Mouse (Mus musculus) CH12.LX (cell line): ENCODE measurements around the gene Bcat1. TPM values are rescaled to one million over a fixed set of nuclear protein-coding genes. Genes with fewer than 3 reads are reported as not detected.

Source experiments
- DNase-seq: peaks from one replicate; pipeline ENCODE4 v3.0.0-alpha.2; 2013; ENCODE audit errors: extremely low read depth
- H3K27ac ChIP-seq: 2 replicates; pipeline ENCODE4 v1.5.1; 2012; ENCODE audit warnings: low read depth, mild to moderate bottlenecking, control low read depth, moderate library complexity; ENCODE audit not compliant: insufficient read depth
- H3K27me3 ChIP-seq: replicated peaks from 2 replicates; pipeline ENCODE3; 2012; ENCODE audit warnings: inconsistent platforms
- H3K36me3 ChIP-seq, 2 experiments: replicated peaks in 1 of 2; 2 replicates each; pipeline versions ENCODE3 to v1.6.1; 2012; ENCODE audit warnings: inconsistent platforms in 1 of 2, low read length in 1 of 2, mild to moderate bottlenecking in 1 of 2, mixed read lengths in 1 of 2, moderate library complexity in 1 of 2; ENCODE audit not compliant: control insufficient read depth in 1 of 2, insufficient read depth in 1 of 2
- H3K4me1 ChIP-seq, 2 experiments: 2 replicates each; pipeline ENCODE4 v1.6.1; 2012; ENCODE audit warnings: inconsistent platforms in 1 of 2, moderate library complexity in 1 of 2; ENCODE audit not compliant: insufficient read depth in 2 of 2, control insufficient read depth in 1 of 2
- H3K4me2 ChIP-seq: 2 replicates; pipeline ENCODE4 v1.6.1; 2012; ENCODE audit warnings: low read depth, mild to moderate bottlenecking, control low read depth; ENCODE audit not compliant: poor library complexity, insufficient read depth, severe bottlenecking
- H3K4me3 ChIP-seq, 3 experiments: fragments of 150-350 bp in 1 of 3; sonication (generic) in 1 of 3; replicated peaks in 1 of 3; 2 replicates each; pipeline versions ENCODE3 to v1.5.1; 2011 to 2012; ENCODE audit warnings: low read depth in 2 of 3, low read length in 2 of 3, mild to moderate bottlenecking in 2 of 3, moderate library complexity in 2 of 3, control low read depth in 1 of 3, improper control_type of control experiment in 1 of 3, inconsistent platforms in 1 of 3, mixed read lengths in 1 of 3; ENCODE audit not compliant: poor library complexity in 1 of 3
- H3K79me2 ChIP-seq: replicated peaks from 2 replicates; pipeline ENCODE4 v1.6.1; 2012; ENCODE audit warnings: mild to moderate bottlenecking, moderate library complexity; ENCODE audit not compliant: control insufficient read depth, poor library complexity, insufficient read depth, severe bottlenecking; ENCODE audit errors: extremely low read depth
- H3K9ac ChIP-seq: 2 replicates; pipeline ENCODE4 v1.6.1; 2012; ENCODE audit warnings: low read depth, mild to moderate bottlenecking, control low read depth, moderate library complexity; ENCODE audit not compliant: insufficient read depth
- H3K9me3 ChIP-seq: replicated peaks from 2 replicates; pipeline ENCODE3; 2012; ENCODE audit warnings: low read length, inconsistent platforms, mixed read lengths
- E2F4 ChIP-seq: IDR thresholded peaks from 2 replicates; pipeline ENCODE4 v1.6.1; 2011; ENCODE audit warnings: low read depth, low read length, improper control_type of control experiment; ENCODE audit not compliant: insufficient replicate concordance
- ETS1 ChIP-seq: conservative IDR thresholded peaks from 2 replicates; pipeline ENCODE4 v1.6.1; 2012; ENCODE audit warnings: low read depth, mild to moderate bottlenecking, inconsistent platforms, low read length, improper control_type of control experiment, moderate library complexity
- GABPA ChIP-seq: IDR thresholded peaks from 2 replicates; pipeline ENCODE4 v1.6.1; 2012; ENCODE audit warnings: low read depth, low read length, improper control_type of control experiment, inconsistent platforms; ENCODE audit not compliant: insufficient replicate concordance
- IRF4 ChIP-seq: IDR thresholded peaks from 2 replicates; pipeline ENCODE4 v1.6.1; 2014; ENCODE audit warnings: low read depth, mild to moderate bottlenecking, inconsistent platforms, low read length, improper control_type of control experiment
- JUN ChIP-seq: IDR thresholded peaks from 2 replicates; pipeline ENCODE4 v1.6.1; 2011; ENCODE audit warnings: low read depth, mild to moderate bottlenecking, low read length, improper control_type of control experiment, moderate library complexity; ENCODE audit not compliant: insufficient read depth
- JUND ChIP-seq: conservative IDR thresholded peaks from 2 replicates; pipeline ENCODE4 v1.6.1; 2011; ENCODE audit warnings: low read depth, low read length, improper control_type of control experiment
- KAT2A ChIP-seq: IDR thresholded peaks from 2 replicates; pipeline ENCODE4 v1.6.1; 2012; ENCODE audit warnings: low read length, improper control_type of control experiment, inconsistent platforms; ENCODE audit not compliant: insufficient replicate concordance
- MAFK ChIP-seq: IDR thresholded peaks from 2 replicates; pipeline ENCODE4 v1.6.1; 2011; ENCODE audit warnings: low read length, improper control_type of control experiment; ENCODE audit not compliant: insufficient replicate concordance
- MAZ ChIP-seq: IDR thresholded peaks from 2 replicates; pipeline ENCODE4 v1.6.1; 2012; ENCODE audit warnings: low read depth, mild to moderate bottlenecking, inconsistent platforms, low read length, improper control_type of control experiment, moderate library complexity
- MYC ChIP-seq: IDR thresholded peaks from 2 replicates; pipeline ENCODE4 v1.6.1; 2011; ENCODE audit warnings: low read depth, mild to moderate bottlenecking, improper control_type of control experiment, low read length
- NELFE ChIP-seq: IDR thresholded peaks from 2 replicates; pipeline ENCODE4 v1.6.1; 2011; ENCODE audit warnings: low read depth, low read length, improper control_type of control experiment
- NRF1 ChIP-seq: IDR thresholded peaks from 2 replicates; pipeline ENCODE4 v1.6.1; 2014; ENCODE audit warnings: low read depth, mild to moderate bottlenecking, inconsistent platforms, low read length, improper control_type of control experiment, moderate library complexity
- RCOR1 ChIP-seq: conservative IDR thresholded peaks from 2 replicates; pipeline ENCODE4 v1.6.1; 2012; ENCODE audit warnings: low read depth, mild to moderate bottlenecking, inconsistent platforms, low read length, improper control_type of control experiment
- SIN3A ChIP-seq: IDR thresholded peaks from 2 replicates; pipeline ENCODE4 v1.6.1; 2012; ENCODE audit warnings: low read length, improper control_type of control experiment, inconsistent platforms
- SMC3 ChIP-seq: IDR thresholded peaks from 2 replicates; pipeline ENCODE4 v1.6.1; 2011; ENCODE audit warnings: low read depth, low read length, improper control_type of control experiment
- TCF12 ChIP-seq: IDR thresholded peaks from 2 replicates; pipeline ENCODE4 v1.6.1; 2014; ENCODE audit warnings: low read depth, mild to moderate bottlenecking, inconsistent platforms, low read length, improper control_type of control experiment
- UBTF ChIP-seq: IDR thresholded peaks from 2 replicates; pipeline ENCODE4 v1.6.1; 2012; ENCODE audit warnings: low read depth, mild to moderate bottlenecking, inconsistent platforms, low read length, improper control_type of control experiment, moderate library complexity
- USF1 ChIP-seq: IDR thresholded peaks from 2 replicates; pipeline ENCODE4 v1.6.1; 2014; ENCODE audit warnings: low read depth, mild to moderate bottlenecking, inconsistent platforms, low read length, improper control_type of control experiment
- USF2 ChIP-seq: conservative IDR thresholded peaks from 2 replicates; pipeline ENCODE4 v1.6.1; 2011; ENCODE audit warnings: low read depth, low read length, improper control_type of control experiment
- ZMIZ1 ChIP-seq: IDR thresholded peaks from 2 replicates; pipeline ENCODE4 v1.6.1; 2012; ENCODE audit warnings: low read depth, mild to moderate bottlenecking, inconsistent platforms, low read length, improper control_type of control experiment
- dilution Hi-C: fragments of 300-500 bp; cut with MboI; formaldehyde crosslinking; loops from 2 replicates; pipeline ENCODE4 v1.14.3; 2020; ENCODE audit warnings: low sequenced_read_pairs; ENCODE audit not compliant: extremely low pct_unique_long_range_greater_than_20kb, extremely low pct_ligation_motif_present
- in situ Hi-C: fragments of 300-500 bp; cut with MboI; formaldehyde crosslinking; loops from 3 replicates; pipeline ENCODE4 v1.14.3; 2019; ENCODE audit warnings: low sequenced_read_pairs, low pct_ligation_motif_present, low pct_unique_long_range_greater_than_20kb, mixed read lengths
- polyA plus RNA-seq: library from polyadenylated mRNA; unstranded; fragments of >175 nt; gene quantifications from 2 replicates; pipeline ENCODE4 v1.2.1, GENCODE M21; 2012; ENCODE audit warnings: low read depth; ENCODE audit not compliant: insufficient read length
- total RNA-seq, 2 experiments: library from RNA; depleted of rRNA; stranded (reverse); fragments of 300-350 nt in 1 of 2; fragments of >200 nt in 1 of 2; gene quantifications; 2 replicates each; pipeline ENCODE4 v1.2.3; 2012 to 2014

Gene Bcat1
- total and polyA plus RNA-seq, 3 experiments, result 141 to 199 (median 176) TPM

DNA sequence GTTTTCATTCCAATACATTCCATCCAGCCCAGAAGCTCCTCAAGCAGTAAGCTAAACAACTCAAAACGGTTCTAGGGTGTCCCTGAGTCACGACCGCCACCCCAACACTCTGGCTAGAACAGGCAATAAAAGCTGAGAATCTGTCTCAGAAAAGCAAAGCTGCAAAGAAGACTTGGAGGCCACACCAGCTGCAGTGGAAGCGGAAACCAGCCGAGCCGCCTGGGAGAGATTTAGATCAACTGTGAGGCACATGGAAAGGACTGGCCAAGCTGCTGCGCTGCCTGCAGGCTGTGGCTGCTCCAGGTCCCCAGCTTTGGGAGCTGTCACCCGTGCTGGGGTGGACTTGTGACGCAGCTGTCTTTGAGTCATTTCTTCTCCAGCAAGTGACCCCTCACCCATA, 45.4 kb downstream of the Bcat1 start:
- Histone ChIP-seq H3K79me2 (no peaks in the 10 kb centered on the region; the same call in 1 of the 2 replicates), H3K4me1 (peaks cover 0 to 2% of the 10 kb centered on the region in 2 experiments; a peak in 2 of 4 replicates), H3K27ac (no peak overlapping the region), H3K36me3 (peaks cover 61 to 76% of the 10 kb centered on the region in 2 experiments), H3K27me3 (no peaks in the 10 kb centered on the region), H3K4me3 (no peak overlapping the region), H3K9ac (no peak overlapping the region), H3K4me2 (no peak overlapping the region), H3K9me3 (no peaks in the 10 kb centered on the region)
- in situ Hi-C loops, result no loop called here
- DNase-seq, result no peak
- dilution Hi-C loops, result no loop called here
- TF ChIP-seq ETS1 (no peak), UBTF (no peak), JUND (no peak), MAFK (no peak), ZMIZ1 (no peak), JUN (no peak), GABPA (no peak), SMC3 (no peak), USF1 (no peak), USF2 (no peak), KAT2A (no peak), RCOR1 (no peak), TCF12 (no peak), NELFE (no peak), MAZ (no peak), E2F4 (no peak), NRF1 (no peak)

DNA sequence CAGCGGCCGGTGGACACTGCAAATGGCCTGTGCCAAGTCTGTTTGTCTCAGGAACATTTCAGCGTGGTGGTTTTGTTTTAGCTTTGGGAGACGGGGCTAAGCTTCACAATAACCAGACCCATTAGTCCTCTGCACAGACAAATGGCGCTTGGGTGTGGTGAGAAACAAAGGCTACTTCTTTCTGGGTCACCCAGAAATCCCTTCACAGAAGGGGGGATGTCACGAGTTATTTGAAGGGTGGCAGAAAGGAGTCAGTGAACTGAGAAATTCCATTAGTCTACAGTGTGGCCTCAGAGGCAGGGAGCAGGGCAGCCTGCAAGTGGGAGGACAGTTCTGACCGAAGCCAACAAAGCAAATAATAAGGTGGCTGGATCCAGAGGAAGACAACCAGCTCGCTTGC, 52.0 kb downstream of the Bcat1 start:
- dilution Hi-C loops, result no loop called here

More for the DNA sequence above, 52.0 kb downstream of the Bcat1 start:
- peaks cover 61 to 76% of the 10 kb centered on the region in 2 experiments for H3K36me3 ChIP-seq
- peaks cover 0 to 3% of the 10 kb centered on the region in 2 experiments; a peak in 1 of 4 replicates for H3K4me1 ChIP-seq
- DNase-seq, result no peak
- TF ChIP-seq SIN3A (no peak), NRF1 (no peak), MAZ (no peak), JUND (no peak), GABPA (no peak), MYC (no peak), IRF4 (no peak)
- TF ChIP-seq, all 38 proteins: peak for 0
- Histone ChIP-seq H3K79me2 (peaks cover 4% of the 10 kb centered on the region; the same call in 1 of the 2 replicates), H3K27ac (no peak overlapping the region), H3K4me3 (no peak overlapping the region), H3K9me3 (peaks cover 6% of the 10 kb centered on the region), H3K4me2 (no peak overlapping the region), H3K9ac (no peak overlapping the region), H3K27me3 (no peaks in the 10 kb centered on the region)
- in situ Hi-C loops, result no loop called here
